Comparison of ENCODE assay signal across 20 mouse cellular contexts in the genomic region with DNA sequence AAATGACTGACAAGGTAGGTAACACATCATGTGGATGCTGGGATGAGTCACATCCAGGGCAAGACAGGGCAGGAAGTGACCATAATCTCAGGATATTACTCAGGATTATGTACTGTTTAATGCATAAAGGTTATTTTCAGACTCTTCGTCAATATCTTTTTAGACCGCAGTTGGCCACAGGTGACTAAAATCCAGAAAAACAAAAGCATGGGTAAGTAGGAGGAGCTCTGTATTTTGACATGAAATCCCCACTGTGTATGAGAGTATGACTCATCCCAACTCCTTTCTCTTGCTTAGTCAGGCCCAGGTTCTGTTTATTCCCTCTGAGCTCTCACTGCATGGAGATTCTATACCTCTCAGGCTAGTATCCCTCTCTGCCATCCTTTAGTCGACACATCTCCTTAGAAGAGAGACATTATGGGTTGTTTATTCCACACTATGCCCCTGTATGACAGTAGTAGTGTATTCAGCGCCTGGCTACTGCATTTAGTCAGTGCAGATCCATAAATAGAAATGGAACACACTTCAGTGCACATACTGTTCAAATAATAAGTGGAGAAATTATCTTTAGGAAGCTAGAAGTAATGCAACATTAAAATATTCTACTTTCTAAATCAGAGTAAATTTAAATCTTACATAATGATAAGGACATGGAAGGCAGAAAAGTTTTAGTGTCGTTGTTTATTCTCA. TPM values are rescaled to one million over a fixed set of nuclear protein-coding genes. Genes with fewer than 3 reads are reported as not detected.
A peak's percentile ranks its signal among the peaks of the same experiment; 100 is the strongest.
DNase-seq lines count a peak whose midpoint lies in the region; ATAC-seq and TF ChIP-seq lines count a peak whose summit lies in the region.
"Had no signal": no experiment of that assay in that cellular context is flagged by ENCODE, and none has a peak within 500 bp of the region (broad histone marks: within the 10 kb centered on the region; RNA-seq: fewer than 3 reads in every experiment).

No protein-coding gene starts in this region.

- TF ChIP-seq CTCF in layer of hippocampus, adult 2 months (conservative IDR thresholded peaks at IDR 0.05) = no peak

- ATAC-seq in CD4-positive, CD25-positive, alpha-beta regulatory T cell, adult 4 months = peak; percentile 85
- peak; percentile 45; the same call in 1 of the 2 replicates for ATAC-seq in erythroblast, adult 5-6 weeks (replicated peaks; ENCODE audit: low FRiP score, poor library complexity, severe bottlenecking)
- ATAC-seq: forebrain, embryonic 16.5 days; intestine, embryonic 15.5 days; Patski had no signal

- no peak overlapping the region for H3K4me3 ChIP-seq in layer of hippocampus, adult 2 months
- H3K4me3 ChIP-seq: gastrocnemius, adult 2 months; hindbrain, embryonic 12.5 days; intestine, embryonic 15.5 days; limb, embryonic 12.5 days; lung, embryonic 15.5 days had no signal

- H3K27ac ChIP-seq in layer of hippocampus, adult 2 months = peak overlapping the region; percentile 11; the same call in 1 of the 2 replicates
- H3K27ac ChIP-seq: gastrocnemius, adult 2 months; hindbrain, embryonic 12.5 days; intestine, embryonic 15.5 days; kidney, postnatal 0 days; limb, embryonic 12.5 days; lung, embryonic 15.5 days; macrophage had no signal

- DNase-seq in layer of hippocampus, adult 2 months (ENCODE audit: low spot score in 2 of 2) = no peak
- no peak for DNase-seq in layer of hippocampus, postnatal 36 days
- DNase-seq in telencephalon, adult 2 months (ENCODE audit: low read depth, low spot score) = peak; percentile 21
- no peak for DNase-seq in thymus, postnatal 25 days
- no peak for DNase-seq in gastrocnemius, postnatal 10 days
- DNase-seq: adrenal gland, postnatal 25 days; cerebellum, adult 2 months; gastrocnemius, adult 2 months; midbrain, embryonic 14.5 days; thymus, adult 18-20 months had no signal

RNA-seq across cellular contexts. Expression of gene Man1a, which starts 49.5 kb away (rescaled TPM):
- 10 to 100 TPM; 65.0 to 65.7 TPM for total RNA-seq in layer of hippocampus, adult 2 months (2021)
- total RNA-seq in layer of hippocampus, postnatal 36 days (2021) = 10 to 100 TPM; 63.5 to 69.5 TPM
- 10 to 100 TPM; 19.9 to 25.9 TPM for polyA plus RNA-seq in CD4-positive, CD25-positive, alpha-beta regulatory T cell, adult 4 months (2017; shearing (Covaris generic))
- 127 and 129 TPM in 2 replicates for total RNA-seq in erythroblast, adult 5-6 weeks (2015; ENCODE audit: low replicate concordance)
- total RNA-seq in erythroblast, adult 5-6 weeks (2017; ENCODE audit: low replicate concordance) = 163 and 164 TPM in 2 replicates
- total RNA-seq in gastrocnemius, postnatal 10 days (2021) = 10 to 100 TPM; 19.6 to 21.7 TPM
